Mouse (Mus musculus): ENCODE measurements around the gene Npff. TPM values are rescaled to one million over a fixed set of nuclear protein-coding genes. Genes with fewer than 3 reads are reported as not detected.

Npff gene
- polyA plus RNA-seq, 1 experiment from 2014 or later = 2.0 TPM

- no peak overlapping the region for H3K27ac ChIP-seq (ENCODE audit: low read length)
- H3K4me2 ChIP-seq (replicated peaks; ENCODE audit: low read depth, low read length) = no peak overlapping the region
- no peak overlapping the region for H3K4me3 ChIP-seq (ENCODE audit: low read length)
- no peaks in the 10 kb centered on the region for H3K9me3 ChIP-seq (ENCODE audit: low read length)
- peaks cover 26% of the 10 kb centered on the region; the same call in 1 of the 2 replicates for H3K36me3 ChIP-seq (ENCODE audit: insufficient read depth, low read length)
- no peaks in the 10 kb centered on the region for H3K27me3 ChIP-seq (ENCODE audit: insufficient read depth, low read length)
- ATAC-seq (ENCODE audit: low FRiP score, low TSS enrichment) = no peak
- H3K4me1 ChIP-seq (ENCODE audit: insufficient read depth, low read length) = peaks cover 50% of the 10 kb centered on the region
- H3K9ac ChIP-seq (replicated peaks; ENCODE audit: low read length) = no peak overlapping the region
Observed at GRCm38 (mm10) chr15:102507561-102507960, 17.2 kb downstream of the Npff start.

- H3K4me2 ChIP-seq (replicated peaks; ENCODE audit: low read depth, low read length) = no peak overlapping the region
Observed at GRCm38 (mm10) chr15:102506864-102507263, 17.9 kb downstream of the Npff start.

GRCm38 (mm10) chr15:102506464-102506830 is 18.3 kb downstream of the Npff start:
- no peak overlapping the region for H3K4me2 ChIP-seq (replicated peaks; ENCODE audit: low read depth, low read length)
- no peak overlapping the region for H3K9ac ChIP-seq (replicated peaks; ENCODE audit: low read length)
- H3K4me3 ChIP-seq (ENCODE audit: low read length) = no peak overlapping the region
- H3K9me3 ChIP-seq (ENCODE audit: low read length) = no peaks in the 10 kb centered on the region
- H3K27me3 ChIP-seq (ENCODE audit: insufficient read depth, low read length) = no peaks in the 10 kb centered on the region
- no peak for ATAC-seq (ENCODE audit: low FRiP score, low TSS enrichment)
- peaks cover 45% of the 10 kb centered on the region for H3K4me1 ChIP-seq (ENCODE audit: insufficient read depth, low read length)
- peaks cover 37% of the 10 kb centered on the region for H3K36me3 ChIP-seq (ENCODE audit: insufficient read depth, low read length)
- 0 out of 2 replicates have a peak overlapping the region, but pooled peaks have one; percentile 10 for H3K27ac ChIP-seq (ENCODE audit: low read length)
- WGBS = 15% methylated on average over 2 of the region's 2 CpGs

More at GRCm38 (mm10) chr15:102506864-102507263, 17.9 kb downstream of the Npff start:
- Histone ChIP-seq H3K9ac (replicated peaks; ENCODE audit: low read length) (no peak overlapping the region), H3K9me3 (ENCODE audit: low read length) (no peaks in the 10 kb centered on the region), H3K4me3 (ENCODE audit: low read length) (no peak overlapping the region), H3K27me3 (ENCODE audit: insufficient read depth, low read length) (no peaks in the 10 kb centered on the region), H3K4me1 (ENCODE audit: insufficient read depth, low read length) (peaks cover 45% of the 10 kb centered on the region), H3K27ac (ENCODE audit: low read length) (no peak overlapping the region), H3K36me3 (ENCODE audit: insufficient read depth, low read length) (peaks cover 32% of the 10 kb centered on the region)
- 88% methylated on average over 1 of the region's 1 CpGs for WGBS
- ATAC-seq (ENCODE audit: low FRiP score, low TSS enrichment) = no peak

GRCm38 (mm10) chr15:102505770-102506463 is 18.8 kb downstream of the Npff start:
- Histone ChIP-seq H3K4me3 (ENCODE audit: low read length) (no peak overlapping the region), H3K9ac (replicated peaks; ENCODE audit: low read length) (no peak overlapping the region), H3K4me2 (replicated peaks; ENCODE audit: low read depth, low read length) (no peak overlapping the region), H3K9me3 (ENCODE audit: low read length) (no peaks in the 10 kb centered on the region), H3K4me1 (ENCODE audit: insufficient read depth, low read length) (peaks cover 41% of the 10 kb centered on the region), H3K27ac (ENCODE audit: low read length) (0 out of 2 replicates have a peak overlapping the region, but pooled peaks have one; percentile 10), H3K27me3 (ENCODE audit: insufficient read depth, low read length) (no peaks in the 10 kb centered on the region), H3K36me3 (ENCODE audit: insufficient read depth, low read length) (peaks cover 42% of the 10 kb centered on the region)
- no peak for ATAC-seq (ENCODE audit: low FRiP score, low TSS enrichment)
- 75% methylated on average over 9 of the region's 9 CpGs for WGBS

- peaks cover 37% of the 10 kb centered on the region for H3K4me1 ChIP-seq (ENCODE audit: insufficient read depth, low read length)
- H3K36me3 ChIP-seq (ENCODE audit: insufficient read depth, low read length) = peaks cover 49% of the 10 kb centered on the region
- no peak overlapping the region for H3K4me2 ChIP-seq (replicated peaks; ENCODE audit: low read depth, low read length)
- no peaks in the 10 kb centered on the region for H3K27me3 ChIP-seq (ENCODE audit: insufficient read depth, low read length)
- no peak for ATAC-seq (ENCODE audit: low FRiP score, low TSS enrichment)
- no peak overlapping the region for H3K9ac ChIP-seq (replicated peaks; ENCODE audit: low read length)
- no peak overlapping the region for H3K4me3 ChIP-seq (ENCODE audit: low read length)
- H3K9me3 ChIP-seq (ENCODE audit: low read length) = no peaks in the 10 kb centered on the region
- WGBS = 72% methylated on average over 12 of the region's 12 CpGs
- no peak overlapping the region for H3K27ac ChIP-seq (ENCODE audit: low read length)
Observed at GRCm38 (mm10) chr15:102505073-102505769, 19.5 kb downstream of the Npff start.

- H3K4me3 ChIP-seq (ENCODE audit: low read length) = no peak overlapping the region
Observed at GRCm38 (mm10) chr15:102503924-102504782, 20.6 kb downstream of the Npff start.

GRCm38 (mm10) chr15:102503447-102503846 is 21.3 kb downstream of the Npff start, which contains the start of gene Gm10337:
Gene Gm10337 (plus strand): TSS chr15:102503722.
- H3K9me3 ChIP-seq (ENCODE audit: low read length) = no peaks in the 10 kb centered on the region
- WGBS = 90% methylated on average over 1 of the region's 1 CpGs
- ATAC-seq (ENCODE audit: low FRiP score, low TSS enrichment) = no peak
- no peaks in the 10 kb centered on the region for H3K27me3 ChIP-seq (ENCODE audit: insufficient read depth, low read length)
- no peak within 1 kb of the TSS for H3K27ac ChIP-seq (ENCODE audit: low read length)
- H3K4me2 ChIP-seq (replicated peaks; ENCODE audit: low read depth, low read length) = no peak within 1 kb of the TSS
- no peak within 1 kb of the TSS for H3K9ac ChIP-seq (replicated peaks; ENCODE audit: low read length)
- peaks cover 62% of the 10 kb centered on the region for H3K36me3 ChIP-seq (ENCODE audit: insufficient read depth, low read length)
- H3K4me1 ChIP-seq (ENCODE audit: insufficient read depth, low read length) = peaks cover 28% of the 10 kb centered on the region
- no peak within 1 kb of the TSS for H3K4me3 ChIP-seq (ENCODE audit: low read length)

More at GRCm38 (mm10) chr15:102503924-102504782, 20.6 kb downstream of the Npff start:
- H3K4me1 ChIP-seq (ENCODE audit: insufficient read depth, low read length) = peaks cover 28% of the 10 kb centered on the region
- no peaks in the 10 kb centered on the region for H3K9me3 ChIP-seq (ENCODE audit: low read length)
- peaks cover 58% of the 10 kb centered on the region for H3K36me3 ChIP-seq (ENCODE audit: insufficient read depth, low read length)
- no peak overlapping the region for H3K4me2 ChIP-seq (replicated peaks; ENCODE audit: low read depth, low read length)
- no peak overlapping the region for H3K9ac ChIP-seq (replicated peaks; ENCODE audit: low read length)
- ATAC-seq (ENCODE audit: low FRiP score, low TSS enrichment) = no peak
- no peaks in the 10 kb centered on the region for H3K27me3 ChIP-seq (ENCODE audit: insufficient read depth, low read length)
- 91% methylated on average over 9 of the region's 9 CpGs for WGBS
- no peak overlapping the region for H3K27ac ChIP-seq (ENCODE audit: low read length)

GRCm38 (mm10) chr15:102502254-102502840 is 22.4 kb downstream of the Npff start:
- ATAC-seq (ENCODE audit: low FRiP score, low TSS enrichment) = no peak; the same call in 1 of the 2 replicates
- H3K27ac ChIP-seq (ENCODE audit: low read length) = no peak overlapping the region
- WGBS = 63% methylated on average over 9 of the region's 9 CpGs

GRCm38 (mm10) chr15:102501084-102501814 is 23.5 kb downstream of the Npff start:
- no peak overlapping the region for H3K4me2 ChIP-seq (replicated peaks; ENCODE audit: low read depth, low read length)
- peaks cover 80% of the 10 kb centered on the region for H3K36me3 ChIP-seq (ENCODE audit: insufficient read depth, low read length)
- WGBS = 84% methylated on average over 19 of the region's 19 CpGs
- H3K4me1 ChIP-seq (ENCODE audit: insufficient read depth, low read length) = peaks cover 21% of the 10 kb centered on the region
- no peaks in the 10 kb centered on the region for H3K27me3 ChIP-seq (ENCODE audit: insufficient read depth, low read length)
- no peak overlapping the region for H3K4me3 ChIP-seq (ENCODE audit: low read length)
- H3K9ac ChIP-seq (replicated peaks; ENCODE audit: low read length) = no peak overlapping the region
- no peaks in the 10 kb centered on the region for H3K9me3 ChIP-seq (ENCODE audit: low read length)
- no peak overlapping the region for H3K27ac ChIP-seq (ENCODE audit: low read length)
- no peak for ATAC-seq (ENCODE audit: low FRiP score, low TSS enrichment)

More at GRCm38 (mm10) chr15:102502254-102502840, 22.4 kb downstream of the Npff start:
- Histone ChIP-seq H3K4me1 (ENCODE audit: insufficient read depth, low read length) (peaks cover 28% of the 10 kb centered on the region), H3K27me3 (ENCODE audit: insufficient read depth, low read length) (no peaks in the 10 kb centered on the region), H3K36me3 (ENCODE audit: insufficient read depth, low read length) (peaks cover 71% of the 10 kb centered on the region), H3K4me2 (replicated peaks; ENCODE audit: low read depth, low read length) (no peak overlapping the region), H3K4me3 (ENCODE audit: low read length) (no peak overlapping the region), H3K9ac (replicated peaks; ENCODE audit: low read length) (no peak overlapping the region), H3K9me3 (ENCODE audit: low read length) (no peaks in the 10 kb centered on the region)
